Mouse (Mus musculus): ENCODE results near the gene Kazn.

Gene Kazn

DNA sequence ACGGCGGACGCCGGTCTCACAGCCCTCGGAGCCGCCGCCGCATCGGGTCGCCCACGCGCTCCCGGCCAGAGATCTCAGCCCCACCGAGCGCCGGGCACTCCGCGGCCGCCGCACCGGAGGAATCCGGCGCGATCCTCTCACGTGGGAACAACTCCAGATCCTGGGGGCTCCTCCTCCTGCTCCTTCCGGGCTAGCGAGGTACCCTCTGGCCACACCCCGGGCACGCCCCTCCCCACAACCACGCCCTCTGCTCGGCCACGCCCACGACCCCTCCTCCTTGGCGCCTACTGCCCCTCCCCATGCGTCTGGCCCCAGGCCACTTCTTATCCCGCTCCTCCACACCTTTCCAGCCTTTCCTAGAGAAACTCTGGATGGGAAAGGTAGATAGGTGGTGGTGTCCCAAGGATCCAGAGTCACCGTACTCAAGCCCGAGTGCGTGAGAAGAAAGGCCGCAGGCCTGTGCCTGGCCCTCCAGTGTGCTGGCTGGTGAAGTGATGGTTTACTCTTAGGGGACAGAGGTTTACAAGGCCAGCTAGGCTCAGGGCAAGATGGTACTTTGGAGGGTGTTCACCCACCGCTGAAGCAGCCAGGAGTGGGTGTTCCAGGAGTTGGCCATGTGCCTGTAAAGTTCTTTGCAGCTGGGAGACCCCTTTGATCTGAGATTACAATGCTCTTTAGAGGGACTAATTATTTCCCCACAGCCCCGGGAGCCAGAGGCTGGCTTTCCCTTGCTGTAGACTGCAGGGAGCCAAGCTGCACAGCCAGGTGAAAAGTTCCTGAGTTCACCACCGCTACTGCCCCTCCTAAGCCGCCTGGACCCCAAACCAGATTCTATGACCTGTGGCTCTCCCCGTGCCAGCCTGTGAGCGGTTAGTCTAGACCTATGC, at the start of gene Kazn:
Kazn (minus strand) TSS at position 162 of the 887 bp plus-strand sequence.
- DNase-seq: peak; percentile 84

DNA sequence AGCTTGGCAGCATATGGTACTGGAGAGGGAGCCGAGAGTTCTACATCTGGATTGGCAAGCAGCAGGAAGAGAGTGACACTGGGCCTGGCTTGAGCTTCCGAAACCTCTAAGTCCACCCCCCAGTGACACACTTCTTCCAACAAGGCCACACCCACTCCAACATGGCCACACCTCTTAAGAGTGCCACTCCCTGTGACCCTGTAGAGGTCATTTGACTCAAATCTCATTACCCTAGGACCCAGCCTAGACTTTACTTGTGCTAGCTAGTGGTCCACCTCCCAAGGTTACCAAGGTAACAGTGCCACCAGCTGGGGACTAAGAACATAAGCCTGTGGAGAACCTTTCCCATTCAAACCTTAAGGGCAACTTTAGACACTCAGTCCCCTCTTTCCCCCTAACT, 46.3 kb upstream of the Kazn start:
- DNase-seq: no peak

DNA sequence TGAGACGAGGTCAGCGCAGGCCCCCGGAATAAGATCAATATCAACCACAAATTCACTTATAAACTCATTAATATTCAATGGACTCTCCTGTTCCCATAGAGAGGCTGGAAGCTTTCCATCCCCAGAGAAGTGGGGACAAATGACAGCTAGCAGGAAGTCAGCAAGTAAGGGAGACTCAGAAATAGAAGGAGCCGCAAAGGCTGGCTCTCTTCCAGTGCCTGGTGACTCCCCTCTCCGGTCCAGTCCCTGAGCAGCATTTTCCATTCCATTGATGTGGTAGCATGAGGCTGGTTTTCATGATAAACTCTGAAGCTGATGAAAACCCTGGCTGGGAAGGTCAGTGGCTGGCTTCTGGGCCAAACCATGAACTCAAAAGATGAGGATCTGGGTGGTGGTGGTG, 44.7 kb upstream of the Kazn start:
- no peak for DNase-seq

DNA sequence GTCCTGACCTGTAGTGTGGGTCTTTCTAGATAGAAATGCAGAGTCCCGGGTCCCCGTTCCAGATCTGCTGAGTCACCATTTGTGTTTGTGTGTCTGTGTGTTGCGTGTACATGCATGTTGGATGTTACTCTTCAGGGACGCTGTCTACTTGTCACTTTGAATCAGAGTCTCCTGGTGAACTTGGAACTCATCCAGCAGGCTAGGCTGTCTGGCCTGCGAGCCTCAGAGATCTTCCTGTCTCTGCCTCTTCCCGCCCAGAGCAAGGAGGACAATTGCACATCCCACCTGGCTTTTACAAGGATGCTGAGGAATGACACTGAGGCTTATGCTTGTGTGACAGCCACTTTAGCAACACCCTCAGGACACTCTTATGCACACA, 39.0 kb upstream of the Kazn start:
- DNase-seq: no peak

DNA sequence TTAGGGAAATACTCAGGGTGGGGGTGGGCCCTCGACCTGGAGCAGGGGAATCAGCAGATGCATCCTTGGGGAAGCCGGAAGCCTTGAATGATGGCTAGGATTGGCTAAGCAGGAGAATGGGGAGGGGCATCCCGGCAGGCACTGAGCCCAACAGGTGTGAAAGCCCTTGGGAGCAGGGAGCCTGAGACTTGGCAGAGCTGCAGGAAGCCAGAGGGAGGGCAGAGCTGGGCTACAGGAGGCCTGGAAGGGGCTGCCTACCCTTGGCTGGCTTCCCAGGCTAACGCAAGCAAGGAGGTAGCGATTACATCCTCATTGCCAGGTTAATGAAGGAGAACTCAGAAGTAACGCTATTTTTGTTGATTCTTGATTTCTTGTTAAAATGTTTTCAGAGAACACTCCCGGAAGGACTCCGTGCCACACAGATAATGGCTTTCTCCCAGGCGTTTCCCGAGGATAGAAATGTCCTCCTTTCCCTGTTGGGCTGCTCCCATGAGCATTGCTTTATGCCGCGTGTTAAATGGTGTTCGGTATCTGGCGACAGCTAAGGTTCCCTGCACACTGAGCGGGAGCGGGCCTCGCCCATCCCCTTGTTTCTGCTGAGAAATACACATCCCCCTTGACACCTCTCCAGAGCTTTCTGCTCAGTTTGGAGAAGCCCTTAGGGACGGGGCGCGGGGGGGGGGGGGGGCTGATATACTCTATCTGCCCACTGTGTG, 38.4 kb upstream of the Kazn start:
- DNase-seq: peak; percentile 13

DNA sequence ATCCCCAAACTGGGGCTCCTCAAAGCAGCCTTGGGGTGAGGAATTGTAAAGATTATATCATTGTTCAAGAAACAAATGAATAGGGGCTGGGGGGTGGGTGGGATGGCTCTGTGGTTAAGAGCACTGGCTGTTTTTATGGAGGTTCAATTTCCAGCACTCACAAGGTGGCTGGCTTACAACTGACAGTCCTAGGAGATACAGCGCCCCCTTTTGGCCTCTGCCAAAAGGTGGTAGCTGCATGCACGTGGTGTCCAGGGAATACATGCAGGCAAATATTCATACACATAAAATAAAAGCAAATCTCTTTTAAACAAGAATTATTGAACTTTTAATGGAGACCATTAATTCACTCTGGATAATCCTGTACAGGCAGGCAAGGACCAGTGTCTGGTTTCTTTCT, 36.0 kb upstream of the Kazn start:
- DNase-seq: peak; percentile 22

DNA sequence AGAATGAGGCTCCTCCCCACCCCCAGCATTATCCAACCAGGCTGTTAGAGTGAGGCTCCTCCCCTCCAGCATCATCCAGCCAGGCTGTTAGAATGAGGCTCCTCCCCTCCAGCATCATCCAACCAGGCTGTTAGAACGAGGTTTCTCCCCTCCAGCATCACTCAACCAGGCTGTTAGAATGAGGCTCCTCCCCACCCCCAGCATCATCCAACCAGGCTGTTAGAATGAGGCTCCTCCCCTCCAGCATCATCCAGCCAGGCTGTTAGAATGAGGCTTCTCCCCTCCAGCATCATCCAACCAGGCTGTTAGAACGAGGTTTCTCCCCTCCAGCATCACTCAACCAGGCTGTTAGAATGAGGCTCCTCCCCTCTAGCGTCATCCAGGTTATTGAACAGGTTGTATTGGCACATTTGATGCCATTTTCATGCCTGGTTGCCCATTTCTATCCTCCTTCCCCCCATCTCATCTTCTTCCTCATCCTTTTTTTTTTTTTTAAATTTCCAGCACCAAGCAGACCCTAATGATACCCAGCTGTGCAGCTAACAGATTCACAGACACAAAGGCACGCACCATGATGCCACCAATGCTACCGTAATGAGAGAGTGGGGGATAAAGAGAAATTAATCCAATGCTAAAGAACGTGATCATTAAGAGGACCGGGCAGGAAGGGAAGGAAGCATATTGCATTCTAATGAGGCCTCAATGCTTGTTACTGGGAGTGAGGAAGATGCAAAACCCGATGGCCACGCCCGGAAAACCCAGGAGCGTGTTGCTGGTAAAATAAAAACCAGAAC, 35.4 kb upstream of the Kazn start:
- no peak for DNase-seq

DNA sequence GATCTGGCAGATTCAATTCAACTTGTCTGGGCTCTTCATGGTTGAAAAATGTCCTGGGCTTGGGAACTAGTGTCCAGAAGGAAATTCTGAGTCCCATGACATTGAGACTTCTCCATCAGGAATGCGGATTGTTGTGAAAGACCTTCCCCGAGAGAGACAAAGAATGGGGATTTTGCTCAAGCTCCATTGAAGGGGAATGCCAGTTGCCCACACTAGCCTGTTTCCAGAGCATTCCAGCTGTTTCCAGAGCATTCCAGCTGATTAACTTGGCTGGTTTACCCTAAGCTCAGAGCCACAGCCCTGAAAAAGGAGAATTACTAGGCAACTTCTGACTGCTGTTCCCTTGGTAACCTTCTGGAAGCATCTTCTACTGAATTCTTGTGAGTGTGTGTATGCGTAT, 32.3 kb upstream of the Kazn start:
- no peak for DNase-seq

DNA sequence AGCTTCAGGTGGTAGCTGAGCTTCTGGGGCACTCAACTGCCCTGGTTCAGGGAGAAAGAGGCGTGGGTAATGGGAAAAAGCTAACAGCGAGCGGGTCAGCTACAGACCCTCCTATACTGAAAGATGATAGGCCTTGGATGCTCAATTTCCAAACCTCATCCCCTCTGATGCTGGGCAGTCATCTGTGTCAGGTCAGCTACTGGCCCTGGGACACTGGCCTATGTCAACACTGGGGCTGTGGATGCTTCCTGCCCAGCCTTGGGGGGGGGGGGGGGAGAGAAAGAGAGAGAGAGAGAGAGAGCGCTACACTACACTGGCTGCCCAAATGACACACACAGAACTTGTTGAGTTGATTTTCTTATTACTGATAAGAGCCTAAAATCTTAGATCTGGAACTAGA, 28.6 kb upstream of the Kazn start:
- DNase-seq: no peak

DNA sequence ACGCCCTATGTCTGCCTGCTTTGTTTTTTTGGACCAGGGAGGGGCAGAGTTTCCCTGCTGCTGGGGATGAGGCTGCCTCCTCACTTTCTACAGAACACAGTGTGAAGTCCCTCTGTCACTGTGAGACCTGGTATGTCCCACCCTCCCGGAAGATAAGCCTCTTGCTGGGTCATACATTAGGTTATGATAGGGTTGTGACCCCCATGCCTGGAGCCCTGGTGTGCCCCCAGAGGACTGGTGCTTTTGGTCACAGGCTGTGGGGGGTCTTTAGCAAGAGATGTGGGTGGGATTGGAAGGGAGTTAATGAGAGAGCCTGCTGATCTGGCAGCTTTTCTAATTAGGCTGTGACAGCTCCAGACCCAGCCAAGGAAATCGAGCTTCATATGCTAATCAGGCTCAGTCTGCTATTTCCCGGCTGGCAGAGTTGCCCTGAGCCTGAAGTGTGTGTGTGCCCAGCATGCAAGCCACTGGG, 28.2 kb upstream of the Kazn start:
- DNase-seq: no peak

DNA sequence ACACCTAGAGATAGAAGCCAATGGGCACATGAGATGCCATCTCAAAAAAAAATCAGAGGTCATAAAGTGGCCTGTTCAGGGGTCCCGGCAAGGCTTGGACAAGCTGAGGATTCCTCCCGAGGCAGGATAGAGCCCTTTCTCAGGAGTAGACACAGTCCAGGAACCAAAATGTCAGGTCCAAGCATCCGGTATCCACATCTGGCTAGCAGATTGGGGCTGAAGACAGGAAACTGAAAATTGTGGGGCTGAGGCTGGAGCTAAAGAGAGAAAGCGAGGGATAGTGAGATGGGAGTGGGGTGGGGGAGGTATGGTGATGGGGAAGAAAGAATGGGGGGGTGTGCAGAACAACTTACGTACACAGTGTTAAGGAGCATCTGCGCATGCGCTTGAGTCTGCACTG, 25.1 kb upstream of the Kazn start:
- DNase-seq: no peak

DNA sequence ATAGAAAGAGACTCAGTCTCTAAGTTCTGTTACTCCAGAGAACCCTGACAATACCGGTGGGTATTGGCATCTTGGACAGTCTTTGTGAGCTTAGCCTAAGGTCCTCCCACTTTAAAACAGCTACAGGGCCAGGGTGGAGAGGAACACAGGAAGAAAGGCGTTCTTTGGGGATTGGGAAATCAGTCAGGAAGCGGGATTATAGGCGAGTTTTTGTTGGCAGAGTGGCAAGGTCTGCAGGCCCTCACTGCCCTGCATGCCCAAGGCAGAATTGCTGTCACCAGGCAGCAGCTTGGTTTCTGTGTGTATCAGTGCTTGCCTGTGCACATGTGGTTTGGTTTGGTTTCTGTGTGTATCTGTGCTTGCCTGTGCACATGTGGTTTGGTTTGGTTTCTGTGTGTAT, 22.5 kb upstream of the Kazn start:
- DNase-seq: no peak

DNA sequence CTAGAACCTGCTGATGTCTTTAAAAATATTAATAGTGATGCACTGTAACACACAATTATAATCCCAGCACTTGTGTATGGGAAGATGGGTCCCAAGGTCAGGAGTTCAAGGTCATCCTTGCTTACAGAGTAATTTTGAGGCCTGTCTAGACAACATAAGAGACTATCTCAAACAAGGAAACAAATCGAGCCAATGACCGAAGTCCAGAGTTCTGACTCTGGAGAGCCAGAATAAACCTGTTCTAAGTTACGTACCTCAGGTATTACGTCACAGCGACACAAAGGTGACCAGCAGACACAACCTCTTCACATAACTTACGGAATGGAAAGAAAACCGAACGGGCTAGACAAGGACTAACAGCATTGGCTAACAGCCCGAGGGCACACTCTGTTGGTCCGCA, 19.5 kb upstream of the Kazn start:
- no peak for DNase-seq

DNA sequence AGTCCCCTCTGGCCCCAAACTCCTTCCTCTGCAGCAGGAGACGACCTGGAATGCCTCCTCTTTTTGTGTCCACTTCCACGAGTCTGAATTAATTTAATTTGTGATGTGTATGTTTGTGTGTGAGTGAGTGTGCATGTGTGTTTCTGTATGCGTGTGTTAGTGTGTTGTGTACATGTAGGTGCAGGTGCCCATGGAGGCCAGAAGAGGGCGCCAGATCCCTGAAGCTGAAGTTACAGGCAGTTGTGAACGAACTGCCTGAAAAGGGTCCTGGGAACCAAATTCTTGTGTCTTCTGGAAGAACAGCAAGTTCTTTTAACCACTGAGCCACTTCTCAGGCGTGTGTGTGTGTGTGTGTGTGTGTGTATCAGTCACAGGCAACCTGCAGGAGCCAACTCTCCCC, 14.9 kb upstream of the Kazn start:
- no peak for DNase-seq

DNA sequence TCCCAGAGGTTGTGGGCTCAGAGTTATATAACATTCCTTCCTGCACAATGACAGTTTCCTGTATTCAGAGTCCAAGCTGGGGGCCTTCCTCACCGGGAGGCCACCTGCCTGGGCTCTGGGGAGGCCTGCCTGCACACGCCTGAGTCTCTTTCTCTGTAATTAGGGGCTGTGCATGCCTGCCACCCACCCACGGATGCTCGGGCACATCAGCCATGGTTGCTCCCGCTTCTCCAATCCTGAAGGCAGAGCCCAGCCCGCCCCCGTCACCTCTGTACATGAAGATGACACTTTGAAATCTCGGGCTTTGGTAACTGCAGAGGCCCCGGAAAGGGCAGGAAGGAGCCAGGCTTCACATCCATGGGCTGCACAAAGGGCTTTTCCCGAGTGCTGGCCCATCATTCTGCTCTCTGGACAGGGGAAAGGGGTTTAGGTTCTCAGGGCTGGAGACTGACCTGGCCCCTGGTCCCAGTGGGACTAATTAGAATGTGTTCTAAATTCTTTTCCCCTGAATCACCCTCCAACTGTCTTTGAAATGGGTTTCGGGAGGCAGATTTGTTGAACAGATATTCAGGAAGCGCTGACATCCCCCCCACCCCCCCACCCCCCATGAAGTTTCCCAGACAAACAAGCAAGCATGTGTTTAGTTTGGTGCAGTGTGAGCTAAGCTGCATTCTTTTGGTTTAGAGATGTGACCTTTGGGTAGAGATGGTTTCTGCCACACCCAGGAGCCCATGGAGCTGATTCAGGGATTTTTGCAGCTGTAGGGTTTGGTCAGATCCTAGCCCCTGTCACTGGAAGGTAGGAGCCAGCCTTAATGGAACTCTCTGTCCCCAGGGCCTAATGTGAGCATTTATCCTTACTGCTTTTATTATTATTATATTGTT, 12.5 kb upstream of the Kazn start:
- no peak for DNase-seq

DNA sequence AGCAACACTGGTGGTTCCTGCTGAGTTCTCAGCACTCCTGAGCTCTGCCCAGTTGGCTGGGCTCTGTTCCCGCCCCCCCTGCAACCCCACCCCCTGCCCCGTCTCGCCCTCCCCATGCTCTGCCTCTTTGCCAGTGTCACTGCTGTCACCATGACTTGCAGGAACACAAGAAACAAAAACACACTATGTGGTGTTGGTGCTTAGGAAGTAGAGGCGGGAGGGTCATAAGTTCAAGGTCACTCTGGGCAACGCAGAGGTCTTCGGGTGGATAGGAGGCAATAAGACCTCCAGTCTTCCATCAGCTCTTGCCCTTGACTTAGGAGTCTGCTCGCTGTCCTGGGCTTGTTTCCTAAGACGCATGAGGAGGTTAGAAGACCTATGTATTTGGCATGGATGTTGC, 10.9 kb upstream of the Kazn start:
- no peak for DNase-seq

DNA sequence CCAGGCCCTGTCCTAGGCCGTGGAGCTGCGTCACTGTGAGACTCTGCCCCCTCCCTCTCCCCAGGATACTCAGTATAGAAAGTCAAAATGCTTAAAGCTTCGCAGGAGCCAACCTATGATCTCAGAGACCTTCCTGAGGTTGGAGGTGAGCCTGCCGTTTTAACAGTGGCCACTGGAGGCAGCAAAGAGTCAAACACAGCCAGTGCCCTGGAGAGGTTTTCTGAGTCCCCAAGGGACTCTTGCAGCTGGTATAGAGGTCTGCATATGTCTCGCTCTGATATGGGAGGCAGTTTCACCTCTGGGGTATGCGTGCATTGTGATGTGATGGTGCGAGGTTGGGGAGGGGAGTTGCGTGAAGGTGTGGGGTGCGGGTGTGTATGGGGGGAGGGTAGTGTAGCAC, 10.2 kb upstream of the Kazn start:
- peak; percentile 61 for DNase-seq

DNA sequence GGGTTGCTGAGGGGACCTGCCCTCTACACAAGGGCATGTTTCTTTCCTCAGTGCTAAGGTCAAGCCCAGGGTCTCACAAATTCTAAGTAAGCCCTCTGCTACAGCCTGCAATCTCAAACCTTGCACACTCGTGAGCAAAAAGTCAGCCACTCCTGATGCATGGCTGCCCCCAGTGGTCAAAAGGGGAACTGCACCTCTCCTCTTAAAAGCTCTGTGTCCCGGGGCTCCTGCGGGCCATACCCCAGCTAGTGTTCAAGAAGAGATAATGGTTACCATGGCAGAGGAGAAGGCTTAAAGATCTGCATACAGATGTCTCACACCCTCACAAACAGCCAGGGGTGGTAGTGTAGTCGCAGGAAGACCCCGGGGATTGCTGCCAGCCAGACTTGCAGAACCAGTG, 9.2 kb upstream of the Kazn start:
- peak; percentile 77 for DNase-seq

DNA sequence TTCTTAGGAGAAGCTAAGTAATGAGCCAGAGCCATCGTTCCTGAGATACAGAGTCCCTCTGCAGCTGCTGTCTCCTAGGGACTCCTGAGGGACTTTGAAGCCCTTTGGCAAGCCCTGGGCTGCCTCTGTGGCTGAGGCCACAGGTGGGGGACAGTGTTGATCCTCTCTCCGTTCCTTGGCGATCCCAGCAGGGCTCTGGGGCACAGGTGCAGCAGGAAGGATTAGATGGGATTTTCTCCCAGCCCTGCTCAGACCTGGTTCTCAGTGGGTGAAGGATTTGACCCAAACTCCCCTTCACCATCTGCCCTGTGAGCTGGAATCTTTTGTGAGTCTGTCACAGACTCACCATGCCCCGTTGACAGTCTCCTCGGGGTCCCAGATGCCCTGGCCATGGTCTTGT, 7.5 kb upstream of the Kazn start:
- no peak for DNase-seq

DNA sequence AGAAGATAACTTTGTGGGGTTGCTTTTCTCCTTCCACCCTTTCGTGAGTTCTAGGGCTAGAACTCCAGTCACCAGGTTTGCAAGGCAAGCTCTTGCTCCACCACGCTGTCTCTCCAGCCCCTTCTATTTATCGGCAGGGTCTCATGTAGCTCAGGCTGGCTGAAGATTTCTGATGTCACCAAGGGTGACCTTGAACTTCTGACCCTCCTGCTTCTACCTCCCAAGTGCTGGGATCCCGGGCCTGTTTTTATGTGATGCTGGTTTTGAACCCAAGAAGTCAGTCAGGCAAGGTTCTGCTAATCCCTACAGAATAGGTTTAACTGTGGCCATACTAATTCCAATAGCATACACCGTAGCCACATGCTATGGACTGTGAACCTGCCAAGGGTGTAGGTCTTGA, 5.4 kb upstream of the Kazn start:
- DNase-seq: no peak

DNA sequence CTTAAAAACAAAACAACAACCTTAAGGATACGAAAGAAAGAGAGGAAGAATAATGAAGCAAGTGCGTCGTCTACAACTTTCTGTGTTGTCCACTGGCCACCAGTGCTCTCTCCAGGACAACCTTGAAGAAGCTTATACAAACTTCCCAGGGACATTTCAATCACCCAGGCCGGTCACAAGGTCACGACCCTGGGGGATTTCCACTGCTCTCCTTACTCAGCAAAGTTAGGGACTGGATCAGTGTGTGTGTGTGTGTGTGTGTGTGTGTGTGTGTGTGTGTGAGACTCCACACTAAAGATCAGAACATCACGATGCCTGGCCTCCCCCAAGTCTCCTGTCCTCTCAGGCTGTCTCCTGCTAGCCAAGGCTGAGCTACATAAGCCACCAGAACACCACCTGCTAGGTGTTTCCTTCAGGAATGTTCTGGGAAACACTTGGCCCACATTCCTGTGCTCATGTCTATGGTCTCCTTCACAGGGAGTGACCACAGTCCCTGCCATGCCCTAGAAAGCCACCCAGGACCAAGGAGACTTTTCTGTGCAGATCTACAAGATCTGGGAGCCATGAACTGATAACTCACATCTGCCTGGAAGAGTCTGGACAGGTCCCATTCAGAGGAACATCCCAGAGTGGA, 3.7 kb upstream of the Kazn start:
- no peak for DNase-seq

DNA sequence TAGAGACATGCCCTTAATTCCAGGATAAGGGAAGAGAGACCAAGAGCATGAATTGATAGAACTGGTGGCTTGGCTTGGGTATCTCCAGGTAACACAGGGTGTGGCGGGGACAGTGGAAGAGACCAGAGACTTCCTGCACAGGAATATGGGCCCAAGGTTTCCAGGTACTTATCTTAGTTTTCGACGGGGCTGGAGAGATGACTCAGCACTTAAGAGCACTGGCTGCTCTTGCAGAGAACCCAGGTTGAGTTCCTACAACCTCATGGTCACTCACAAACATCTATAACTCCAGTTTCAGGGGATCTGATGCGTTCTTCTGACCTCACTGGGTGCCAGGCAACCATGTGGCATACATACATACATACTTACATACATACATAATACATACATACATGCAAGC, 3.0 kb upstream of the Kazn start:
- no peak for DNase-seq

All from liver (tissue).